Mouse (Mus musculus): ENCODE data around the gene Luc7l3. TPM values are rescaled to one million over a fixed set of nuclear protein-coding genes. Genes with fewer than 3 reads are reported as not detected.

Gene Luc7l3
- total and polyA plus RNA-seq, 3 experiments = 47.3 to 90.5 (median 54.7) TPM

GRCm38 (mm10) chr11:94343955-94344358 is 22.2 kb upstream of the Luc7l3 start:
- Histone ChIP-seq H3K27me3 (ENCODE audit: control insufficient read depth in 1 of 2, insufficient read depth in 2 of 2, low read length in 2 of 2) (no peaks in the 10 kb centered on the region; a peak in 1 of 4 replicates), H3K9ac (ENCODE audit: control insufficient read depth, low read depth, low read length, poor library complexity, severe bottlenecking) (no peak overlapping the region), H3K9me3 (replicated peaks; ENCODE audit: insufficient read depth, low read length) (no peaks in the 10 kb centered on the region), H3K79me2 (ENCODE audit: control insufficient read depth, insufficient read depth, low read length, poor library complexity) (no peaks in the 10 kb centered on the region), H3K27ac (ENCODE audit: control insufficient read depth, low read depth, low read length) (no peak overlapping the region), H3K4me1 (ENCODE audit: control insufficient read depth in 1 of 2, insufficient read depth in 2 of 2, low read length in 2 of 2) (no peaks in the 10 kb centered on the region; a peak in 1 of 4 replicates), H3K36me3 (ENCODE audit: control insufficient read depth in 1 of 2, insufficient read depth in 2 of 2, low read length in 2 of 2) (no peaks in the 10 kb centered on the region), H3K4me3 (ENCODE audit: control insufficient read depth in 1 of 2, insufficient read depth in 1 of 2, low read depth in 2 of 2, low read length in 2 of 2) (no peak overlapping the region)
- DNase-seq (ENCODE audit: low read depth, low spot score) = no peak
- TF ChIP-seq USF2 (IDR thresholded peaks at IDR 0.05; ENCODE audit: borderline replicate concordance in 1 of 2, insufficient read depth in 1 of 2, low read depth in 1 of 2, low read length in 2 of 2) = no peak
- TF ChIP-seq POLR2A (IDR thresholded peaks at IDR 0.05; ENCODE audit: control insufficient read depth in 1 of 2, insufficient read depth in 1 of 2, low read depth in 1 of 2, low read length in 2 of 2, poor library complexity in 1 of 2) = no peak

GRCm38 (mm10) chr11:94342114-94342905 is 20.5 kb upstream of the Luc7l3 start:
- no peak overlapping the region for H3K27ac ChIP-seq (ENCODE audit: control insufficient read depth, low read depth, low read length)
- no peaks in the 10 kb centered on the region; a peak in 1 of 4 replicates for H3K27me3 ChIP-seq (ENCODE audit: control insufficient read depth in 1 of 2, insufficient read depth in 2 of 2, low read length in 2 of 2)
- H3K9me3 ChIP-seq (replicated peaks; ENCODE audit: insufficient read depth, low read length) = no peaks in the 10 kb centered on the region
- peaks cover 0 to 2% of the 10 kb centered on the region in 2 experiments; a peak in 1 of 4 replicates for H3K36me3 ChIP-seq (ENCODE audit: control insufficient read depth in 1 of 2, insufficient read depth in 2 of 2, low read length in 2 of 2)
- peak; percentile 29; the same call in 1 of the 2 replicates for TF ChIP-seq ZNF384 (IDR thresholded peaks at IDR 0.05; ENCODE audit: low read depth, low read length)
- no peak for TF ChIP-seq CHD2 (IDR thresholded peaks at IDR 0.05; ENCODE audit: low read length)
- TF ChIP-seq POLR2AphosphoS2 (IDR thresholded peaks at IDR 0.05; ENCODE audit: low read length) = peak; percentile 46
- no peak overlapping the region for H3K9ac ChIP-seq (ENCODE audit: control insufficient read depth, low read depth, low read length, poor library complexity, severe bottlenecking)
- no peak overlapping the region for H3K4me3 ChIP-seq (ENCODE audit: control insufficient read depth in 1 of 2, insufficient read depth in 1 of 2, low read depth in 2 of 2, low read length in 2 of 2)
- DNase-seq (ENCODE audit: low read depth, low spot score) = no peak
- H3K79me2 ChIP-seq (ENCODE audit: control insufficient read depth, insufficient read depth, low read length, poor library complexity) = no peaks in the 10 kb centered on the region
- H3K4me1 ChIP-seq (ENCODE audit: control insufficient read depth in 1 of 2, insufficient read depth in 2 of 2, low read length in 2 of 2) = no peaks in the 10 kb centered on the region

- Histone ChIP-seq H3K9ac (ENCODE audit: control insufficient read depth, low read depth, low read length, poor library complexity, severe bottlenecking) (no peak overlapping the region), H3K79me2 (ENCODE audit: control insufficient read depth, insufficient read depth, low read length, poor library complexity) (no peaks in the 10 kb centered on the region), H3K4me1 (ENCODE audit: control insufficient read depth in 1 of 2, insufficient read depth in 2 of 2, low read length in 2 of 2) (no peaks in the 10 kb centered on the region), H3K4me3 (ENCODE audit: control insufficient read depth in 1 of 2, insufficient read depth in 1 of 2, low read depth in 2 of 2, low read length in 2 of 2) (no peak overlapping the region), H3K36me3 (ENCODE audit: control insufficient read depth in 1 of 2, insufficient read depth in 2 of 2, low read length in 2 of 2) (peaks cover 0 to 2% of the 10 kb centered on the region in 2 experiments; a peak in 1 of 4 replicates), H3K27me3 (ENCODE audit: control insufficient read depth in 1 of 2, insufficient read depth in 2 of 2, low read length in 2 of 2) (no peaks in the 10 kb centered on the region; a peak in 1 of 4 replicates), H3K9me3 (replicated peaks; ENCODE audit: insufficient read depth, low read length) (no peaks in the 10 kb centered on the region), H3K27ac (ENCODE audit: control insufficient read depth, low read depth, low read length) (no peak overlapping the region)
- TF ChIP-seq TBP (IDR thresholded peaks at IDR 0.05; ENCODE audit: low read depth, low read length) (no peak), RCOR1 (IDR thresholded peaks at IDR 0.05; ENCODE audit: low read depth, low read length) (no peak), ETS1 (IDR thresholded peaks at IDR 0.05; ENCODE audit: low read depth, low read length) (no peak), USF1 (IDR thresholded peaks at IDR 0.05; ENCODE audit: low read depth, low read length) (no peak), HCFC1 (IDR thresholded peaks at IDR 0.05; ENCODE audit: low read depth, low read length) (no peak), TCF12 (IDR thresholded peaks at IDR 0.05; ENCODE audit: low read depth, low read length) (no peak), MAZ (IDR thresholded peaks at IDR 0.05; ENCODE audit: low read depth, low read length) (no peak), ZNF384 (IDR thresholded peaks at IDR 0.05; ENCODE audit: low read depth, low read length) (no peak), ZC3H11A (IDR thresholded peaks at IDR 0.05; ENCODE audit: low read depth, low read length) (no peak), MAFK (IDR thresholded peaks at IDR 0.05; ENCODE audit: borderline replicate concordance, low read depth, low read length) (no peak), ZKSCAN1 (IDR thresholded peaks at IDR 0.05; ENCODE audit: low read depth, low read length) (no peak), E2F4 (IDR thresholded peaks at IDR 0.05; ENCODE audit: borderline replicate concordance, low read depth, low read length) (no peak), TAL1 (IDR thresholded peaks at IDR 0.05; ENCODE audit: low read length) (no peak), GABPA (IDR thresholded peaks at IDR 0.05; ENCODE audit: low read depth, low read length) (no peak), SIN3A (IDR thresholded peaks at IDR 0.05; ENCODE audit: low read length) (no peak), NRF1 (IDR thresholded peaks at IDR 0.05; ENCODE audit: insufficient read depth, low read depth, low read length, poor library complexity, severe bottlenecking) (no peak)
- no peak for DNase-seq (ENCODE audit: low read depth, low spot score)
Observed at GRCm38 (mm10) chr11:94340948-94341933, 19.5 kb upstream of the Luc7l3 start.

Measured in MEL (cell line).